Mouse (Mus musculus): ENCODE measurements around the gene Rnf167. TPM values are rescaled to one million over a fixed set of nuclear protein-coding genes. Genes with fewer than 3 reads are reported as not detected.

The Rnf167 gene
- polyA plus RNA-seq, 1 experiment from 2014 or later: 74.2 TPM

- Histone ChIP-seq H3K27me3 (peaks cover 16% of the 10 kb centered on the region; the same call in 1 of the 2 replicates), H3K9me3 (replicated peaks) (no peaks in the 10 kb centered on the region), H3K4me3 (replicated peaks) (peak within 1 kb of the TSS; percentile 59), H3K4me2 (peak within 1 kb of the TSS; percentile 92), H3K4me1 (replicated peaks) (peaks cover 26% of the 10 kb centered on the region), H3K27ac (0 out of 2 replicates have a peak within 1 kb of the TSS, but pooled peaks have one; percentile 9), H3K9ac (peak within 1 kb of the TSS; percentile 65), H3K36me3 (peaks cover 19% of the 10 kb centered on the region)
- ATAC-seq (ENCODE audit: low read depth): no peak
- DNase-seq: no peak
- 17% methylated on average over 21 of the region's 21 CpGs for WGBS (ENCODE audit: insufficient replicate concordance)
Observed at GRCm38 (mm10) chr11:70615516-70616093, 31.4 kb upstream of the Rnf167 start, which contains the start of gene 4930544D05Rik. Gene 4930544D05Rik, plus strand, starts transcription at chr11:70615848.

GRCm38 (mm10) chr11:70619101-70619500 is 27.9 kb upstream of the Rnf167 start, which contains the start of gene Chrne:
Gene Chrne, minus strand, starts transcription at chr11:70619216.
- ATAC-seq (ENCODE audit: low read depth): no peak
- no peak within 1 kb of the TSS for H3K4me3 ChIP-seq (replicated peaks)
- H3K27me3 ChIP-seq: peaks cover 16% of the 10 kb centered on the region; the same call in 1 of the 2 replicates
- no peak for DNase-seq
- H3K27ac ChIP-seq: no peak within 1 kb of the TSS
- H3K9me3 ChIP-seq (replicated peaks): no peaks in the 10 kb centered on the region
- H3K4me1 ChIP-seq (replicated peaks): peaks cover 35% of the 10 kb centered on the region
- H3K36me3 ChIP-seq: no peaks in the 10 kb centered on the region
- H3K4me2 ChIP-seq: no peak within 1 kb of the TSS
- WGBS (ENCODE audit: insufficient replicate concordance): 70% methylated on average over 1 of the region's 1 CpGs
- no peak within 1 kb of the TSS for H3K9ac ChIP-seq

GRCm38 (mm10) chr11:70621972-70622814 is 24.8 kb upstream of the Rnf167 start:
- Histone ChIP-seq H3K9me3 (replicated peaks) (no peaks in the 10 kb centered on the region), H3K27ac (no peak overlapping the region), H3K36me3 (no peaks in the 10 kb centered on the region), H3K4me3 (replicated peaks) (no peak overlapping the region), H3K9ac (no peak overlapping the region), H3K27me3 (0 out of 2 replicates have a peak, but pooled peaks cover under 1% of the 10 kb centered on the region), H3K4me1 (replicated peaks) (peaks cover 16% of the 10 kb centered on the region; the same call in 1 of the 2 replicates), H3K4me2 (no peak overlapping the region)
- ATAC-seq (ENCODE audit: low read depth) (peak; percentile 78), DNase-seq (peak; percentile 37)
- 46% methylated on average over 7 of the region's 7 CpGs for WGBS (ENCODE audit: insufficient replicate concordance)

DNA sequence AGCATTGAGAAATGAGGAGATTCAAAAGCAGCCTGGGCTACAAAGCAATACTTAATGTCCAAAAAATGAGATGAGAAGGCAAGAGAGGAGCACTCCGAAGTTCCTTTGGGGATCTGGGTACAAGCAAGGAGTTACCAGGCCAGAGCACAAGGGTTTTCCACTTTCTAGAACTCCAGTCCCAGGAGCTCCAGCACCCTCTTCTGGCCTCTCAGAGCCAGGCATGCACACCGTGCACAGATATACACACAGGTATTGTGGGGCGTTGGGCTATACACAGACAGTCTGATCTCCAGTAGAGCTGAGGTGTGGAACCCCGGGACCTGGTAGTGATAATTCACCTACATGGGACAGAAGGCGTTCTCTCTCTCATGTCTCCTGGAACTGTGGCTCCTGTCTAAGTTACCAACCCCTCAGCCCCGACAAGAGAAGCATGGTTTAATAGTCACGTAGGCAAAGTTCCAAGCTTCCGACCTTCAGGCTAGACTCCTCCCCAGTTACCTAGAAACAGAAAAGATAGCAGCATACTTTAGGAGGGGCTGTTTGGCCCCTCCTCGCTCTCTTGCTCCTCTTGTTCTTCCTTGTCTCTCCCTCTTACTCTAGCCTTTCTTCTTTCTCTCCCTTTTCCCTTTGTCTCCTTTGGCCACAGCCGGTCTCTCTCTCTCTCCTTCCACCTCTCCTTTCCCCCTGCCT is 23.8 kb upstream of the Rnf167 start:
- no peaks in the 10 kb centered on the region for H3K9me3 ChIP-seq (replicated peaks)
- no peak overlapping the region for H3K4me2 ChIP-seq
- H3K36me3 ChIP-seq: no peaks in the 10 kb centered on the region
- H3K4me3 ChIP-seq (replicated peaks): no peak overlapping the region
- no peak for ATAC-seq (ENCODE audit: low read depth)
- DNase-seq: no peak
- H3K4me1 ChIP-seq (replicated peaks): peaks cover 16% of the 10 kb centered on the region; the same call in 1 of the 2 replicates
- H3K27me3 ChIP-seq: no peaks in the 10 kb centered on the region
- no peak overlapping the region for H3K9ac ChIP-seq
- 63% methylated on average over 10 of the region's 10 CpGs for WGBS (ENCODE audit: insufficient replicate concordance)
- no peak overlapping the region for H3K27ac ChIP-seq

DNA sequence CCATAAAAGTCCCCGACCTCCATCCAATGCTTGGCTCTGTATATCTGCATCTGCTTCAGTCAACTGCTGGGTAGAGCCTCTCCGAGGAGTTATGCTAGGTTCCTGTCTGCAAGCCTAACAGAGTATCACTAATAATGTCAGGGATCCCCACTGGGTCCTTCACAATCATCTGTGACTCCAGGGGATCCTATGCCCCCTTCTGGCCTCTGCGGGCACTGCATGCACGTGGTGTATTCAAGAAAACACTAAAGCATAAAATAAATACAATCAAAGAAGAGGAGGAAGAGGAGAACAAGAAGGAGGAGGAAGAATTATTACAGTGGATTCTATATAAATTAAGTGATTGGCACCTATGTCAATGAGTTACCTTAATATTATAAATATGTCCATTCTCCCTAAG is 21.6 kb upstream of the Rnf167 start:
- H3K9ac ChIP-seq: no peak overlapping the region
- no peak overlapping the region for H3K4me3 ChIP-seq (replicated peaks)
- no peak overlapping the region for H3K4me2 ChIP-seq
- H3K9me3 ChIP-seq (replicated peaks): no peaks in the 10 kb centered on the region
- ATAC-seq (ENCODE audit: low read depth) (no peak), DNase-seq (peak; percentile 53)
- H3K27ac ChIP-seq: no peak overlapping the region
- no peaks in the 10 kb centered on the region for H3K36me3 ChIP-seq
- H3K27me3 ChIP-seq: no peaks in the 10 kb centered on the region
- 28% methylated on average over 4 of the region's 4 CpGs for WGBS (ENCODE audit: insufficient replicate concordance)
- H3K4me1 ChIP-seq (replicated peaks): peaks cover 24% of the 10 kb centered on the region

DNA sequence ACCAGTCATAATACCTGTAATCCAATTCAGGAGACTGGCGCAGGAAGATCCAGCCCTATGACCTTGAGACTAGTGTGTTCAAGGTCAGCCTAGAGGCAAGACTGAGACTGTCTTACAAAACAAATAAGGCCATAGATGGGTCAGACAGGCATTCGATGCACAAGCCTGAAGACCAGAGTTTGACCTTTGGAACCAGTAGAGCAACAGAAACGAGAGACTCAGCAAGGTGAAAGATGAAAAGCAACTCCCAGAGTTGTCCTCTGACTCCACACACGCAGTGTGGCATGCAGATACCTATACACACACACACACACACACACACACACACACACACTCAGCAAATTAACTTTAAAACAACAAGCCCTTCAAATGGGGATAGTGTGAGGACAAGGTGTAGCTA is 20.2 kb upstream of the Rnf167 start:
- no peaks in the 10 kb centered on the region for H3K9me3 ChIP-seq (replicated peaks)
- no peaks in the 10 kb centered on the region for H3K27me3 ChIP-seq
- no peak overlapping the region for H3K4me2 ChIP-seq
- 47% methylated on average over 4 of the region's 4 CpGs for WGBS (ENCODE audit: insufficient replicate concordance)
- DNase-seq: no peak
- no peak for ATAC-seq (ENCODE audit: low read depth)
- peaks cover 24% of the 10 kb centered on the region for H3K4me1 ChIP-seq (replicated peaks)
- H3K4me3 ChIP-seq (replicated peaks): no peak overlapping the region
- no peak overlapping the region for H3K27ac ChIP-seq
- no peaks in the 10 kb centered on the region for H3K36me3 ChIP-seq
- H3K9ac ChIP-seq: no peak overlapping the region

- no peaks in the 10 kb centered on the region for H3K9me3 ChIP-seq (replicated peaks)
- H3K9ac ChIP-seq: no peak overlapping the region
- ATAC-seq (ENCODE audit: low read depth) (no peak), DNase-seq (no peak)
- no peak overlapping the region for H3K4me3 ChIP-seq (replicated peaks)
- no peak overlapping the region for H3K4me2 ChIP-seq
- no peak overlapping the region for H3K27ac ChIP-seq
- WGBS (ENCODE audit: insufficient replicate concordance): 26% methylated on average over 2 of the region's 2 CpGs
- no peaks in the 10 kb centered on the region for H3K27me3 ChIP-seq
- H3K4me1 ChIP-seq (replicated peaks): peaks cover 13% of the 10 kb centered on the region
- H3K36me3 ChIP-seq: no peaks in the 10 kb centered on the region
Observed at GRCm38 (mm10) chr11:70628431-70628830, 18.6 kb upstream of the Rnf167 start.

GRCm38 (mm10) chr11:70629557-70629956 is 17.5 kb upstream of the Rnf167 start:
- WGBS (ENCODE audit: insufficient replicate concordance): 26% methylated on average over 5 of the region's 5 CpGs
- ATAC-seq (ENCODE audit: low read depth): no peak

DNA sequence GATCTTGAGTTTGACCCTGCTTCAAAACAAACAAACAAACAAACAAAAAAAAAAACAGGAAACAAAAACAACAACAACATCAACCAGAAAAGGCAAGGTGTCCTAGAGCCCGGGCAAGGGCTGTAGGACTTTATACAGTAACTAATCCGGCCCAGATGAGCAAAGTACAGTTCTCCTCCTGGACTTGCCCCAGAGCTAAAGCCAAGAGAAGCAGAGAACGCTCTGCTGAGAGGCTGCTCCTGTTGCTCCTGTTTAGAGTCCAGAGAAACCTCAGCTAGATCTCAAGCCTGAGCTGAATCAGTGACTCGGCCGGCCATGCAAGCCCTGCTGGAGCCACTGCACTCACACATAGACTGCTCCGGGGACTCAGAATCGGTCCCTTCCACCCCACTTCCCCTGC is 16.9 kb upstream of the Rnf167 start:
- H3K27ac ChIP-seq: peak overlapping the region; percentile 63
- 29% methylated on average over 7 of the region's 7 CpGs for WGBS (ENCODE audit: insufficient replicate concordance)
- H3K4me2 ChIP-seq: no peak overlapping the region; the same call in 1 of the 2 replicates
- H3K9ac ChIP-seq: peak overlapping the region; percentile 47
- peaks cover 13% of the 10 kb centered on the region for H3K4me1 ChIP-seq (replicated peaks)
- ATAC-seq (ENCODE audit: low read depth) (0 out of 2 replicates have a peak, but pooled peaks have one; percentile 42), DNase-seq (no peak)
- no peak overlapping the region for H3K4me3 ChIP-seq (replicated peaks)
- H3K27me3 ChIP-seq: no peaks in the 10 kb centered on the region
- H3K36me3 ChIP-seq: no peaks in the 10 kb centered on the region
- H3K9me3 ChIP-seq (replicated peaks): no peaks in the 10 kb centered on the region

More at GRCm38 (mm10) chr11:70629557-70629956, 17.5 kb upstream of the Rnf167 start:
- Histone ChIP-seq H3K27me3 (no peaks in the 10 kb centered on the region), H3K9me3 (replicated peaks) (no peaks in the 10 kb centered on the region), H3K4me1 (replicated peaks) (peaks cover 13% of the 10 kb centered on the region), H3K36me3 (no peaks in the 10 kb centered on the region), H3K27ac (no peak overlapping the region), H3K4me3 (replicated peaks) (no peak overlapping the region), H3K9ac (no peak overlapping the region), H3K4me2 (no peak overlapping the region)
- no peak for DNase-seq

GRCm38 (mm10) chr11:70635601-70636000 is 11.4 kb upstream of the Rnf167 start:
- H3K36me3 ChIP-seq: no peaks in the 10 kb centered on the region
- 69% methylated on average over 4 of the region's 4 CpGs for WGBS (ENCODE audit: insufficient replicate concordance)
- no peak for DNase-seq
- no peaks in the 10 kb centered on the region for H3K27me3 ChIP-seq
- H3K4me1 ChIP-seq (replicated peaks): peaks cover 47% of the 10 kb centered on the region
- H3K4me3 ChIP-seq (replicated peaks): no peak overlapping the region
- H3K27ac ChIP-seq: no peak overlapping the region; the same call in 1 of the 2 replicates
- H3K4me2 ChIP-seq: no peak overlapping the region
- H3K9ac ChIP-seq: no peak overlapping the region
- no peak for ATAC-seq (ENCODE audit: low read depth)
- no peaks in the 10 kb centered on the region for H3K9me3 ChIP-seq (replicated peaks)

- H3K4me1 ChIP-seq (replicated peaks): peaks cover 57% of the 10 kb centered on the region
- 70% methylated on average over 1 of the region's 1 CpGs for WGBS (ENCODE audit: insufficient replicate concordance)
- H3K36me3 ChIP-seq: no peaks in the 10 kb centered on the region
- no peaks in the 10 kb centered on the region for H3K27me3 ChIP-seq
- no peaks in the 10 kb centered on the region for H3K9me3 ChIP-seq (replicated peaks)
- H3K4me2 ChIP-seq: peak overlapping the region; percentile 65; the same call in 1 of the 2 replicates
- peak overlapping the region; percentile 89 for H3K27ac ChIP-seq
- DNase-seq: no peak
- H3K9ac ChIP-seq: peak overlapping the region; percentile 67
- no peak overlapping the region for H3K4me3 ChIP-seq (replicated peaks)
- no peak for ATAC-seq (ENCODE audit: low read depth)
Observed at GRCm38 (mm10) chr11:70637764-70638163, 9.3 kb upstream of the Rnf167 start.

All from liver, embryonic 13.5 days (tissue).